In genomic region chr11:78301357-78302084, GRCm38 (mm10) we compare ENCODE assay signal across 8 mouse cellular contexts. TPM values are rescaled to one million over a fixed set of nuclear protein-coding genes. Genes with fewer than 3 reads are reported as not detected.
DNase-seq lines count a peak whose midpoint lies in the region; ATAC-seq and TF ChIP-seq lines count a peak whose summit lies in the region.

Spag5 (plus strand) TSS chr11:78301529.

- H3K9me3 ChIP-seq in embryonic facial prominence, embryonic 13.5 days: no peaks in the 10 kb centered on the region
- no peaks in the 10 kb centered on the region for H3K9me3 ChIP-seq in limb, embryonic 12.5 days
- no peaks in the 10 kb centered on the region for H3K9me3 ChIP-seq in midbrain, embryonic 15.5 days

- H3K9ac ChIP-seq in embryonic facial prominence, embryonic 13.5 days: peak within 1 kb of the TSS; percentile 77
- peak within 1 kb of the TSS; percentile 74 for H3K9ac ChIP-seq in limb, embryonic 12.5 days (replicated peaks)
- H3K9ac ChIP-seq in midbrain, embryonic 15.5 days: peak within 1 kb of the TSS; percentile 55

- H3K27ac ChIP-seq in embryonic facial prominence, embryonic 13.5 days: peak within 1 kb of the TSS; percentile 75
- H3K27ac ChIP-seq in kidney, adult 2 months (ENCODE audit: insufficient read depth, low read depth, low read length): no peak within 1 kb of the TSS
- H3K27ac ChIP-seq in limb, embryonic 12.5 days: peak within 1 kb of the TSS; percentile 87
- H3K27ac ChIP-seq in midbrain, embryonic 15.5 days: peak within 1 kb of the TSS; percentile 68; the same call in 1 of the 2 replicates
- H3K27ac ChIP-seq in spleen, adult 2 months (ENCODE audit: insufficient read depth, low read length): no peak within 1 kb of the TSS

- peak; percentile 98 for ATAC-seq in embryonic facial prominence, embryonic 13.5 days (ENCODE audit: insufficient number of reproducible peaks, insufficient read depth, low FRiP score, low TSS enrichment, low read depth)
- peak; percentile 97 for ATAC-seq in limb, embryonic 12.5 days (ENCODE audit: insufficient number of reproducible peaks, insufficient read depth, low FRiP score, low TSS enrichment, low read depth)
- ATAC-seq in midbrain, embryonic 15.5 days (replicated peaks): peak; percentile 99

- peaks cover 13% of the 10 kb centered on the region for H3K4me1 ChIP-seq in embryonic facial prominence, embryonic 13.5 days
- no peaks in the 10 kb centered on the region for H3K4me1 ChIP-seq in kidney, adult 2 months (ENCODE audit: control insufficient read depth, insufficient read depth, low read length)
- peaks cover 9% of the 10 kb centered on the region for H3K4me1 ChIP-seq in limb, embryonic 12.5 days (replicated peaks)
- H3K4me1 ChIP-seq in midbrain, embryonic 15.5 days: peaks cover 12% of the 10 kb centered on the region
- H3K4me1 ChIP-seq in spleen, adult 2 months (ENCODE audit: control insufficient read depth, insufficient read depth, insufficient read length): no peaks in the 10 kb centered on the region

- WGBS in embryonic facial prominence, embryonic 13.5 days: under 1% methylated on average over 49 of the region's 49 CpGs
- 1% methylated on average over 49 of the region's 49 CpGs for WGBS in kidney, adult 2 months
- under 1% methylated on average over 49 of the region's 49 CpGs for WGBS in limb, embryonic 12.5 days
- WGBS in midbrain, embryonic 15.5 days: under 1% methylated on average over 49 of the region's 49 CpGs
- WGBS in spleen, adult 2 months: under 1% methylated on average over 49 of the region's 49 CpGs

- peak within 1 kb of the TSS; percentile 74 for H3K4me2 ChIP-seq in embryonic facial prominence, embryonic 13.5 days
- peak within 1 kb of the TSS; percentile 77 for H3K4me2 ChIP-seq in limb, embryonic 12.5 days
- H3K4me2 ChIP-seq in midbrain, embryonic 15.5 days: peak within 1 kb of the TSS; percentile 100

- TF ChIP-seq POLR2A in kidney, adult 2 months (IDR thresholded peaks at IDR 0.05; ENCODE audit: low read depth, low read length): no peak
- TF ChIP-seq POLR2A in spleen, adult 2 months (IDR thresholded peaks at IDR 0.05; ENCODE audit: low read depth, low read length): no peak

- peak within 1 kb of the TSS; percentile 73 for H3K4me3 ChIP-seq in embryonic facial prominence, embryonic 13.5 days
- peak within 1 kb of the TSS; percentile 54 for H3K4me3 ChIP-seq in kidney, adult 2 months (ENCODE audit: insufficient read depth, low read depth, low read length)
- H3K4me3 ChIP-seq in limb, embryonic 12.5 days (replicated peaks): peak within 1 kb of the TSS; percentile 81
- peak within 1 kb of the TSS; percentile 58 for H3K4me3 ChIP-seq in midbrain, embryonic 15.5 days
- H3K4me3 ChIP-seq in spleen, adult 2 months (ENCODE audit: extremely low read depth, insufficient read depth, insufficient read length): peak within 1 kb of the TSS; percentile 66

- peaks cover 31% of the 10 kb centered on the region for H3K36me3 ChIP-seq in embryonic facial prominence, embryonic 13.5 days
- H3K36me3 ChIP-seq in kidney, adult 2 months (ENCODE audit: control insufficient read depth, insufficient read depth, low read length): no peaks in the 10 kb centered on the region
- peaks cover 33% of the 10 kb centered on the region for H3K36me3 ChIP-seq in limb, embryonic 12.5 days
- H3K36me3 ChIP-seq in midbrain, embryonic 15.5 days (replicated peaks): no peaks in the 10 kb centered on the region
- no peaks in the 10 kb centered on the region for H3K36me3 ChIP-seq in spleen, adult 2 months (ENCODE audit: control insufficient read depth, insufficient read depth, low read length)

- no peaks in the 10 kb centered on the region for H3K27me3 ChIP-seq in embryonic facial prominence, embryonic 13.5 days
- H3K27me3 ChIP-seq in kidney, adult 2 months (replicated peaks; ENCODE audit: control insufficient read depth, insufficient read depth, low read length): no peaks in the 10 kb centered on the region
- H3K27me3 ChIP-seq in limb, embryonic 12.5 days: no peaks in the 10 kb centered on the region
- no peaks in the 10 kb centered on the region for H3K27me3 ChIP-seq in midbrain, embryonic 15.5 days (replicated peaks)
- no peaks in the 10 kb centered on the region for H3K27me3 ChIP-seq in spleen, adult 2 months (ENCODE audit: control insufficient read depth, insufficient read depth, low read length)

- peak; percentile 97 for DNase-seq in 3134 (ENCODE audit: extremely low read depth, insufficient read length, low spot score)
- peak; percentile 91 to 93 for DNase-seq in adrenal gland, postnatal 36 days
- peak; percentile 91 to 92 for DNase-seq in heart, adult 18-20 months
- peak; percentile 94 for DNase-seq in kidney, adult 2 months
- DNase-seq in spleen, adult 2 months (ENCODE audit: low read depth in 1 of 2, low spot score in 2 of 2): peak; percentile 65 to 86

- TF ChIP-seq CTCF in kidney, adult 2 months (conservative IDR thresholded peaks at IDR 0.05; ENCODE audit: insufficient read depth, insufficient read length, low read depth, low read length): no peak
- TF ChIP-seq CTCF in spleen, adult 2 months (IDR thresholded peaks at IDR 0.05; ENCODE audit: extremely low read depth, insufficient read depth, insufficient read length, insufficient replicate concordance): no peak

RNA-seq across cellular contexts. Expression of gene Spag5, which starts in this region (rescaled TPM):
- 1 to 10 TPM; 4.1 to 4.3 TPM for total RNA-seq in adrenal gland, postnatal 36 days (2021)
- polyA plus RNA-seq in embryonic facial prominence, embryonic 13.5 days (2015; fragmentation: Nextera tagmentation; extraction: Ambion mirVana): 36.4 and 44.3 TPM in 2 replicates
- total RNA-seq in heart, adult 18-20 months (2021): under 1 TPM; 0.28 to 0.35 TPM
- polyA plus RNA-seq in kidney, adult 2 months (2012; rRNA removed): 13.2 and 15.0 TPM in 2 replicates
- 55.3 and 63.6 TPM in 2 replicates for polyA plus RNA-seq in limb, embryonic 12.5 days (2016; fragmentation: Nextera tagmentation; extraction: Ambion mirVana)
- 6.9 and 9.6 TPM in 2 replicates for polyA plus RNA-seq in midbrain, embryonic 15.5 days (2015; fragmentation: Nextera tagmentation; extraction: Ambion mirVana)
- 7.2 and 10.2 TPM in 2 replicates for polyA plus RNA-seq in spleen, adult 2 months (2012; rRNA removed)

Comparison
In these comparisons a context has a peak if more than half of its experiments do, and no peak if none do; other contexts are left out.
1. Peak in DNase-seq in heart, adult 18-20 months; RNA of the gene not detected or under 1 TPM.
2. H3K27ac ChIP-seq: peak in embryonic facial prominence, embryonic 13.5 days (single experiment), limb, embryonic 12.5 days (single experiment) and midbrain, embryonic 15.5 days (single experiment); none in kidney, adult 2 months (single experiment) and spleen, adult 2 months (single experiment).
3. Peak in every context shown above with its lines, with median percentiles within 50 percentile points of each other: DNase-seq, ATAC-seq, H3K4me2 ChIP-seq, H3K4me3 ChIP-seq and H3K9ac ChIP-seq.